Mouse (Mus musculus): ENCODE results near the gene Alk. TPM values are rescaled to one million over a fixed set of nuclear protein-coding genes. Genes with fewer than 3 reads are reported as not detected.

Gene Alk
- total RNA-seq, 2 experiments from 2014 or later: not detected

DNA sequence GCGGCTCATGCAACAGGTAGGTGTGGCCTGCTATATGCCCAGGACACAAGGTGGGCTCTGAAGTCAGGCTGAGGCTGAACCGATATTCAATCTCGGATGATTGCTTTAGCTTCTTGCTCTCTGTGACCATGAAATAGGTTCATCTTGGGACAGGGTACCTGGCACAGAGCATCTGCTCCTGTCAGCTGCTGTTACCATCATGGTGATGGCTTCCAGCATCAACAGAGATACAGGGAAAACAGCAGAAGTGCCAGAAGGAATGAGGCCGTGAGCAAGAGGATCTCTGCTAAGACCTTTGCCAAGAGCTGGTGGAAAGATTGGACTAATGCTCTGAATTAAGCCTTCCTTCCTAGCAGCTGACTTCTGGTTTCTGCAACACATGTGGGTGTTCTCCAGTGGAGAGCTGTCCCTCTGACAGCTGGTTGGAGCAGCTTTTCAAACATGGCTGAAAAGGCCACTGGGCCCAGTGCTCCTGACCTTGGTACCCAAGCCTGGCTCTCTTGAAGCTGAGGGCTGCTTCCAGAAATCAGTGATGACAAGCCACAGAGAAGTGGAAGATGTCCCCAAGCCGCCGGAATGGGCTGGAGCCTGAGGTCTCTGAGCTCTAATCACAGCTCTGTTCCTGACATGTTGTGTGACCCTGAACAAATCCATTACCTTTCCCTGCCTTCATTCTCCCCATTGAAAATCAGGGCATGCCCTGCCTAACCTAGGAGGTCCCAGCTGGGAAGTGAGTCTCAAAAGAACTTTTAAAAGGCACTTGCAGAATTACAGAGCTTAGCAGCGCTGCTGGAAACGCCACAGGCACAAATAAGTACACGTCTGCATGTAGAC lies 615.5 kb downstream of the Alk start:
- ATAC-seq (replicated peaks; ENCODE audit: poor library complexity): no peak

DNA sequence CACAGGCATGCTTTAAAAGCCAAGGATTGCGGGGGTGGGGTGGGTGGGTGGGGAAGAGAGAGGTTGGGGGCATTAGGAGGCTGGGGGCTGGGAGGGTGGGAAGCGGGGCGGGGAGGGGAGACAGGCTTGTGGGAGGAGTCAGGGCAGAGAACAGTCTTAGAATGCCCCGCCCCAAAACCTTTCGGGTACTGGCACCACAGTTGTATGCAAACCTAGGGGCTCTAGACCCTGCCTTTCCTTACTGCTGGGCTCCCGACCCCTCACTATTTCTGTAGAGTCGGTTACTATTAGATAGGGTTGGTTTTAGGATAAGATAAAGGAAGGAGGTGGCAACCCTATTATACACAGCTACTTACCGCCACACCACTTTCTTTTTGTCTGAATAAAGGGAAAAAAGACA lies 617.4 kb downstream of the Alk start:
- 0 out of 2 replicates have a peak, but pooled peaks have one; percentile 34 for ATAC-seq (replicated peaks; ENCODE audit: poor library complexity)

DNA sequence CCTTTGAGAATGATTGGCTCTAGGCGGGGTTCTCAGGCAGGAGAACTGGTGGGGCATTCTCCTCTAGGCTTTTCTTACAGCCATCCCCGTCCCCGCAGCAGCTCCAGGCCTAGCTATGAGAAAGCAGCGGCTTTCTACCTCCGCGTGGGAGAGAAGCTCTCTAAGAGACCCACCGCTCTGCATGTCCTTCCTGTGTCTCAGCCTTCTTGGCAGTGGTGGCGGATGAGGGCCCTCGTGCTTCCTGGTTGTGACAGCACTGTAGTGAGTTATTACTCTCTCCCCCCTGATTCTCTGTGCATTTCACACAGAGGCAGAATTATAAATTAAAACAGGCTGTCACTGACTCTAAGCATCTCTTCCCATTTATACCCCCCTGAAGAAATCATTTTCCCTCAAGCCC lies 618.0 kb downstream of the Alk start:
- peak; percentile 89 for ATAC-seq (replicated peaks; ENCODE audit: poor library complexity)

DNA sequence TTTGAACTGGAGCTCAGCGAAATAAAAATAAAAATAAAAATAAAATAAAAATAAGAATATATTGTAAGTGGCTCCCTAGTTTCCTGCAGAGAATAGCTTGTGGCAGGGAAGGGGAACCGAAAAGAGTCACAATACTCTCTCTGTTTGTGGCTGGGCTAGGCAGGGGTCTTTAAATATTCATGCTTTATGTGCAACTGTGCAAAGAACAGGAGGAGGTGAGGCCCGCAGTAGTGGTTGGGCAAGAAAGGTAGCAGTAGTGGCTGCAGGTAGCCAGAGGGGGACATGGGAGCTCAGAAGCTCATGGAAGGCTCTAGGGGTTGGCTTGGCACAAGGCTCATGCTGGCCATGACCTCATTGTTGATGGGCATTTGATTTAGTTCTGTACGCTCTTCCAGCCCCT lies 623.2 kb downstream of the Alk start:
- no peak for ATAC-seq (replicated peaks; ENCODE audit: poor library complexity)

DNA sequence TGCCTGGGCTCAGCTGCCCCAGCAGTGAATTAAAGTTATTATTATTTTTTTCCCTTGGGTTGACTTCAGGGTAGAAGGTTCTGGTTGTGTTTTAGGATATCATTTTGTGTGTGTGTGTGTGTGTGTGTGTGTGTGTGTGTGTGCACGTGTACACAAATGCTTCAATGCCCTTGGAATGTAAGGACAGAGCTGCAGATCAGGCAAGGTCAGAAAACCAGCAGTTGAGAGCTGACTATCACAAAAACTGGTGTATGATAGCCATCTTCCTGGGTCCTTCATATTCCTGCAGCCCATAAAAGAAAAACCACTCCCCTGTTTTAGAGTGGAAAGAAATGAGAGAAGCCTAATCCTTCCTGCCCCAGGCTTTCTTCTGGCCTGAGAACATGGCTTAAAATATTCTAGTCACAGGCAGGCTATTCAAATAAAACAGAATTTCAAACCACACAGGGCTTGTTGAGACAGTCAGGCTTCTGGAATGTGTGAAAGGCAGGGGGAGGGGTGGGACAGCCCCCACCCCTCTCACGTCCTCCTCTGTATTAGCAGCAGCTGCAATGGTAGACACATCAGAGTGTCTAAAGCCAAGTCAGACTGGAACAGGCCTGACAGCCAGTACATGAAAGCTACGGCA lies 623.8 kb downstream of the Alk start:
- no peak for ATAC-seq (replicated peaks; ENCODE audit: poor library complexity)

DNA sequence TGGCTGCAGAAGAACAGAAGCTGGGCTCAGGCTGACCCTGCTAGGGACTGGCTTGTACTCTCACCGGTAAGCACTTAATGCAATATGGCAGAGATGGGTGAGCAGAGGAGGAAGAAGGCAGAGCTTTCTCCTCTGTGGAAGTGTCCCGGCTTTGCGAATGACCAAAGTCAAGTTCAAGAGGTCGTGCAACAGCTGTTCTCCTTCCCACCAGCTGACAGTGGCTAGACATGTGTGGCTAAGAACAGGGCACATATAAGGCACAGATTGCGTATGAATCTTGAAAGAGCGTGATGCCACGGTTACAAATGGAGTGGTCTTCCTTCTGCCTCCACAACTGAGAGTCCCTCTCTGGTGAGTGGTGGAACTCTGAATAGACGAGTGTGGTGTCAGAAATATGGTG lies 625.3 kb downstream of the Alk start:
- no peak for ATAC-seq (replicated peaks; ENCODE audit: poor library complexity)

DNA sequence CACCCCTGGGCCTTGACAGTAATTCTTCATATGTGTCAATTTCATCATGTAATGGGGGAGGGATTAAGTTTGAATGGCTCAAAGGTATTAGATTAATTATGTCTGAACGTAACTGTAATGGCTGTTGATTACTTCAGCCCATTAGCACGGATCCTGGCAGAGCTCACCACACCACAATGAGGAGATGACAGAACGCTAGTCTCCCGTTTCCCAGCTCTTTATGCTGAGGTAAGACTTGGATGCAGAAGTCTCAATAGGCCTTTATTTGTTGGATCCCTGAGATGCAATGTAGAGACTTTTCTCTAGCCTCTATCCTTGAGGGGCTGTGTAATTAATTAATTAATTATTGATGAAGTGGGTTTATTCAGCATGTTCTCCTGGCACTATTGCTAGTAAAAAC lies 627.8 kb downstream of the Alk start:
- ATAC-seq (replicated peaks; ENCODE audit: poor library complexity): no peak

DNA sequence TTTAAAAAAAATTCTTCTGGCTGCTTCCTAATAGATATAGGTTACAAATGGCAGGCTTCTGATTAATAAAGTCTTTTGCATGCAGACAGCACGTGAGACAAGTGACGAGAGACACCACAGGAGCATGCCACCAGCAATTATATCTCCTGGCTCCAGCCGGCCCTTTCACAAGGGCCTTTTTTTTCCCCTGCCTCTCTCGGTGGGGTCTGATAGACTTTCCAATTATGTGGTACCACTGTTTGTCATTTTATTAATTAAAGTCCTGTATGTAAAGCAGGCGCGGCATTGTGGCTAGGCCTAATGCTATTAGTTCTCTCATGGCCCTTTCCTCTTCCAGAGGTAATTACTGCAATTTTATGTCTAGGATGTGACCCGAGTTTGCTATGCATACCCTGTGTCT lies 630.7 kb downstream of the Alk start:
- no peak for ATAC-seq (replicated peaks; ENCODE audit: poor library complexity)

DNA sequence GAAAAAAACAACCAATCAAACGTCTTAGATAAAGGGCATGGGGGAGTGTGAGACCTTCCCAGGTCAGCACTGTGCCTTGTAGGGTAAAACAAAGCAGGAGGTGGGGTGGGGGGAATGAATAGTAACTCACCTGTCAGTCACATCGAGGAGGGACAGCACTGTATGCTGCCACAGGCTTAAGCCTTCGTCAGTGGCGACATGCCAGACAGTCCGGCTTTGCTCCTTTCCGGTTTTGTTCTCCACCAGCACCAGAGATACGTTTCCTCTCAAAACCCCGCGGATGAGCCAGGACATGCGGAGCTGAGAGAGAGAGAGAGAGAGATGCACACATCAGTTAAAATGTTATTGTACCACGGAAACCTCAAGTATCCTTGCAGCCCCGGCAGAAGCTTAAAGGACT lies 637.1 kb downstream of the Alk start:
- no peak for ATAC-seq (replicated peaks; ENCODE audit: poor library complexity)

DNA sequence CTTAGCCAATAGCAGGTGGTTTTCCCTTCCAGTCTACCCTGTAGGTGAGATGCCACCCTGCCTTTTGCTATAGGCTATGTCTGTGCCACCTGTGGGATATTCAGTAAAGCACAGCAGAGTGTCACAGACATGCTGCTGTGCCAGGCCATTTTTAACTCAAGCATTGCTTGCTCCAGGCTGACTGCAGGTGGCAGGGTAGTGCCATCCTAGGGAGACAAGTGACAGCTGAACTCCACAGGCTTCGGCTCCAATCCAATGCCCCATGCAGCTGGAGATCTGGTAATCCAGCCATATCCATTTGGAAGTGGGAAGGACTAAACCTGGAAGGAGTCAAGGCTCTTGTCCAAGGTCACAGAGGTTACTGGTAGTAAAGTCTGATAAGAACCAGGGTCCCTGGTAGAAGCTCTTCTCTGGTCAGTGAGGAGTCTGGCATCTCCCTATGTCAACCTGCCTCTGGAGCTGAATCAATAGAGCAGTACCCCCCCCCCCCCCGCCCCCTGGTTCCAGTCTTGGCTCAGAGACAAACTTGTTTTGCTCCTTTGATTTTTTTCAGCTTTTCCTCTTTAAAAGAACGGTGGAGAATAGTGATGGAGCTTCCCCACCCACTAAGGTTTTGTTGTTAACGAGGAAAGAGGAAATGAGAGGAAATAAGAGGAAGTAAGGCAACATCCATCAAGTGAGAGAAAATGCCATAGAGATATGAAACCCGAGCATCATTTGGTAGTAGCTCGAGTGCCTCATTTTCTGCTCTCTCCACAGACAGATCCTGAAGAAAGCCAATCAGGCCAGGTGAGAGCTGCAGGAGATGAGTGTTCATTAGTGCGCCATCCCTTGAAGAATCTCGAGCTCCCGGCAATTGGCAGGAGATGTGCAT lies 638.5 kb downstream of the Alk start:
- ATAC-seq (replicated peaks; ENCODE audit: poor library complexity): peak; percentile 86

DNA sequence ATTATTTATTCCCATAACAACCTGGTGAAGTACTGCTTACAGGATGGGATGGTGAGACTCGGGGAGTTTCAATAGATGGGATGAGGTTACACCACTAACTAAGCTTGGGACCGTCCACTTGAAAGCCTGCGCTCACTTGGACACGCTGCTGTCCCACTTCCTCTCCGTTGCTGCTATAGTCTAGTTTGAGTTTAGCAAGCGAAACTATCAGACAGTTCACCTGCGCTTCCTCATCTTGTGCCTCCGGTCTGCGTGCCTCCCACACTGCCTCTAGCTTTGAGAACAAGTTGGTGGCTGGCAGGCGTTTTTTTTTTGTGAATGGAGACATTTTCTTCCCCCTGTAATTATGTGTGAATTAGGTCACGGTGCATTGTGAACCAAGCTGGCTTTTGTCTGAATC lies 639.8 kb downstream of the Alk start:
- ATAC-seq (replicated peaks; ENCODE audit: poor library complexity): peak; percentile 63

DNA sequence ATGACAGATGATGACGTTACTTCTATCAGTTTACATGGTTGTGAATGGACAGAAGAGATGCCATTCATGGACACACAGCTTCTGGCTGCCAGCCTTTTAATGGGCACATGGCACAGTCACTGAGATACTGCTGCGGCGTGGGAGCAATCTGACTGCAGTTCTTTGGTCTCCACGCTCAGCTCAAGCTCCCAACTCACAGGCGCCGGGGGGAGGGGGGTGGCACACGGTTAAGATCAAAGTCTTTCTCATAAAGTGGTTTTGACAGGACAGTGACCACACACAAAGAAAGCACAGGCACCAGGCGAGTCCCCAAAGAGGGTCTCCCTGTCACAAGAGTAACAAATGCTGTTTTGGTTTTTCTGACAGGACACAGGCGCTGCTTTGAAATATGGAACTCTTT lies 641.7 kb downstream of the Alk start:
- no peak for ATAC-seq (replicated peaks; ENCODE audit: poor library complexity)

DNA sequence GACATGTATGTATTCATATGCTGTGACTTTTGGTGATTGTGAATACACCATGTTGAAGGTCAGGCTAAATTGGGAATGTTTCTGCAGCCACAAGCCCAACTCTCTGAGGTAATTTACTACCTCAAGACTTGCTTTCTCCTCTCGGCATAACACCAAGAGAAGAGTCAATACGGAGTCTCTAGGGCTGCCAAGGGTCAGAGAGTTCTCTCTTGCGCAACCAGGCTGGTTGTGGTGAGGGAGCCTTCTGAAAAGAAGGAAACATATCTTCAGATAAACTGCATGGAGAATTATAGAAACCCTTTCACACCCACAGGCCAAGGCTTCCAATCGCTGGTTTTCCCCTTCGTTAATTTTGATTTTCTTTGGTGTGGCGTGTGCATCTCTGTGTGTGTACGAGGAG lies 649.4 kb downstream of the Alk start:
- peak; percentile 93 for ATAC-seq (replicated peaks; ENCODE audit: poor library complexity)

DNA sequence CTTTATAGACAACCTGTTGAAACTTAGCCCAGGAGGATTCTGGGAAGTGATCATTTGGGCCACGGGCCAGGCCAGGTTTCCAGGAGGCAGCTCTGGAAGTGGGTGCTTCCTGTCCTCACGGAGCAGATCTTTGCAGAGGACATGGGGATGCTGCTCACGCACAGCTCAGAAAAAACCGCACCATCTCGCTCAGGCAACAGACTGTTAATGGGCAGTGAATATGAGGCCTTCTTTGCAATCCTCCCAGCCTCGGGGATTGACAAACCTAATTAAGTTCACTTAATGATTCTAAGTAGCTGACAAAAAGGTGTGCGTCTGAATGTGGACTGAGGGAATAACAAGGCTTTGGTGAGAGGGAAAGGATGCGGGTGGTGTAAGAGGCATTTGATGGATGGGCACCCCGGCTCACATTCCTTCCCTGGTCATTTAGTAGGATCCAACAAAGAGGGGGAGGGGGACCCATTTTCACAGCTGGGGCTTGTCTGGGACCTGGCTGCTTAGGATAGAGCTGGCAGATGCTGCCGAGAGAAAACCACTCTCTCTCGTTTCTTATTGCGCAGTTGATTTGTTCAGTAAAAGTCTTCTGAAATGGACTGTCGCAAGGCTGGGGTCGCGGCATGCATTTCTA lies 650.1 kb downstream of the Alk start:
- no peak for ATAC-seq (replicated peaks; ENCODE audit: poor library complexity)

DNA sequence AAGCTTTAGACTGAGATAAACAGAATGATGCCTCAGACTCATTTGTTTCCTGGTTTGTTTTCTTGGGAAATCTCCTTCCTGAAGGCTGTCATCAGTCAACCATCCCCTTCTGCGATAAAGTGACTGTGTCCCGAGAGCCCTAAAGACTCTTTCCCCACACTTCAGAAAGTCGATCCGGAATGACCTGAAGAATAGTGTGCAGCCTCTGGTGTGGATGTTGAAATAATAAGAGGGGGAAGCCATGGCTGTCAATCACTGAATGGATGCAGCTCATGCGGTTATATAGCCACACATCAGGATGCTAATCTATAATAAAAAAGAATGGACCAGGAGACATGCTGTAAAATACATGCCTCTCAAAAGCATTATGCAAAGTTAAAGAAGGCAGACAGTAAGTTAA lies 653.5 kb downstream of the Alk start:
- ATAC-seq (replicated peaks; ENCODE audit: poor library complexity): no peak

DNA sequence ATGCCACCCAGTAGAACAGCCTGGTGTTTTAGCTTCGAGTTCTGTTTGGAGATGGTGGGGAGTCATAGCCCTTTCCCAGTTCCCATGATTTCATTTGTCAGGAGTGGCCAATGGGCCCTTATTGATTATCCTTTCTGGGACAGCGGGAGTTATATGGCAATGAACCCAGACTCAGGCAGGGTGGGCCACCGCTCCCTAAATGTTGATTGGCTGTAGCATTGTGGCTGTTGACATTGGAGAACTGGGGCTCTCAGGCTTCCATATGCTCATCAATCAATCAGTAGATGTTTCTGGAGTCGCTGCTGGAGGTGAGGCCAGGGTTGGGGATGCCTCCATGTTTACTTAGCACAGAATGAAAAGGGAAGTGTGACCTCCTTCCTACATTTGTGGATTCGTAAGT lies 655.7 kb downstream of the Alk start:
- no peak for ATAC-seq (replicated peaks; ENCODE audit: poor library complexity)

DNA sequence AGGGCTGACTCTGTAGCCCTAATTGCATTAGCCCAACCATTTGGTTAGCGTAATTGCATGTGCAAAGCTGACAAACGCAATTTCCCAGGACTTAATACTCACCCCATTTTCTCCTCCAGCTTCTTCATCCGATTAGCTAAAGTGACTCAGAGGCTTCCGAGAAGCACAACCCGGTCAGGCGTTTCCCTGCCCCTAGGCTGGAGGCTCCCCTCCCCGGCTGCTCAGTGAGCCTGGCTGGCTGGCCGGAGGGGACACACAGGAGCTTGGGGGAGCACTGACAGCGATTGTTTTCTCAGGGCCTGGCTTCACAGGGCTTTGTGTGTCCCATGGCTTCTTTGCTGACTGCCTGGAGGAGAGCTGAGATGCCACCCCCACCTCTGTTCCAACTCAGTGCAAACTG lies 657.0 kb downstream of the Alk start:
- no peak for ATAC-seq (replicated peaks; ENCODE audit: poor library complexity)

DNA sequence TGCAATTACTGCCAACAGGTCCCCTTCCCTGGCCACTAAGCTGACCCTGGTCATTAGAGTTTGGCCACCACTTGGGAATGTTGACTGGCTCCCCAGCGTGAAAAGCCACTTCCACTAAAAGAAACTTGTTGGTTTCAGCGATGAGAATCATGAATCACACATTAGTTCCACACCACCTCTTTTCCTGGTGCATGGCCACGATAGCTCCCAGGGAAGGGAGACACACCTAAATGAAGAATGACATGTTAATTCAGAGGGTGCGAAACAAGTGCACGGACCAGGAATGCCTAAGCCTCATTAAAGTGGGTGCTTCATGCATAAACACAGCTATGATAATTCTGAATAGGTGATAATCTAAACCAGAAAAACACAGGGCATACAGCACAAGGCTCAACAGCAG lies 660.4 kb downstream of the Alk start:
- no peak for ATAC-seq (replicated peaks; ENCODE audit: poor library complexity)

DNA sequence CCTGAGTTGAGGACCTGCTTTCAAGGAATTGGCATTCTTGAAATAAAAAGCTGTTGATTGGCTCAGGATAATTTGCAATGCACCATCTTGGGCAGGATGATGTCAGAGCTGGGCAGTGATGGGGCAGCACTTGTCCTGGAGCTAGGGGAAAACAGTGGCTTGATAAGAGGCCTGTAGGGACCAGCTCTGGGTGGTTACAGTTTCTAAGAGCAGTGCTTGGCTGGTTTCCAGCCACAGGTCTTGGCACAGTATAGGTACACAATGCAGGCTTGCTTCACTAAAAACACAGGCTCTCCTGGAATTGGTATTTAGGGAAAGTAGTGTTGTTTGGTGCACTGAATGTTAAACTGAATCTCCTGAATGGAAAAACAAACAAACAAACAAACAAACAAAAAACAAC lies 662.4 kb downstream of the Alk start:
- no peak for ATAC-seq (replicated peaks; ENCODE audit: poor library complexity)

DNA sequence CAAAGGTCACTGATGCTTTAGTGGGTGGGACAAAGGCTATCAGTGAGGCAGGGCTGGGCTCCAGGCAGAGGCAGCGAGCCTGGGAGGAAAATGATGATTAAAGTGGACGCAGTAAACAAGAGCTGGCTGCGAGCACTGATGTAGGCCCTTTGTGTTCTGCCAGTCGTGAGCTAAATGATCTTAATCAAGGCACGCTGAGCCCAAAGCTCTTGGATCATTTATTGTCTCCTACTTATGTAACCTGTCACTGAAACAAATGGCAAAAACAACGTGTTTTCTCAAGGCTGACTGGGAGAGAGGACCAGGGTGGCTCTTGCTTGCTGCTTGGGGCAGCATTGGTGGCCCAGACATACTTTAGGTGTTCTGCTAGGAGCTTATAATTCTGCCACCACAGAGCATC lies 663.0 kb downstream of the Alk start:
- ATAC-seq (replicated peaks; ENCODE audit: poor library complexity): no peak

DNA sequence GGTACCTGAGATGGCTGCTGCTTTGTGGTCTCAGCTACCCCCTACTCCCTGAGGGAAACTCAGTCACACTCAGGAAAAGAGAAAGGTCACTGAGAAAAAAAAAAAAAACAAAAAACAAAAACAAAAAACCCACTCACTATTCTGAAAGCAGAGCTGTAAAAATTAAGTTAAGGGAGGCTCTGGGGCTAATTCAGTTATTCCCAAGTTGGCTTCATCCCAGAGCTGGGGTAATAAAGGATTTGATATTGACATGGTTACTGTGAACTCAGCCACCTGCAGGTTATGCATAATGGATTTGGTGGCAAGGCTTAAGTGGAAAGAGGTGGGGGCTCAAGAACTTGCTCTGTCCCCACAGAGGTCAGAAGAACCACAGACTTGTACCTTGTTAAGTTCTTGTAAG lies 667.7 kb downstream of the Alk start:
- ATAC-seq (replicated peaks; ENCODE audit: poor library complexity): no peak
